Mouse (Mus musculus) MEL (cell line): ENCODE results near the gene Ippk. TPM values are rescaled to one million over a fixed set of nuclear protein-coding genes. Genes with fewer than 3 reads are reported as not detected.

Experiments used
- DNase-seq: peaks from one replicate; pipeline ENCODE4 v3.0.0; 2011; ENCODE audit warnings: low read depth, low spot score
- H3K27ac ChIP-seq: 2 replicates; pipeline ENCODE4 v1.5.1; 2012; ENCODE audit warnings: low read depth, mild to moderate bottlenecking, control low read depth, low read length, moderate library complexity; ENCODE audit not compliant: control insufficient read depth
- H3K27me3 ChIP-seq, 2 experiments: fragments of 150-350 bp in 1 of 2; sonication (generic) in 1 of 2; 2 replicates each; pipeline ENCODE4 v1.6.1; 2012; ENCODE audit warnings: low read length in 2 of 2, mild to moderate bottlenecking in 2 of 2, improper control_type of control experiment in 1 of 2, moderate library complexity in 1 of 2; ENCODE audit not compliant: insufficient read depth in 2 of 2, control insufficient read depth in 1 of 2
- H3K36me3 ChIP-seq, 2 experiments: 2 replicates each; pipeline ENCODE4 v1.6.1; 2012 to 2014; ENCODE audit warnings: low read length in 2 of 2, improper control_type of control experiment in 1 of 2, inconsistent platforms in 1 of 2, mild to moderate bottlenecking in 1 of 2; ENCODE audit not compliant: insufficient read depth in 2 of 2, control insufficient read depth in 1 of 2
- H3K4me1 ChIP-seq, 2 experiments: fragments of 150-350 bp in 1 of 2; sonication (generic) in 1 of 2; 2 replicates each; pipeline ENCODE4 v1.6.1; 2012; ENCODE audit warnings: low read length in 2 of 2, improper control_type of control experiment in 1 of 2, mild to moderate bottlenecking in 1 of 2; ENCODE audit not compliant: insufficient read depth in 2 of 2, control insufficient read depth in 1 of 2
- H3K4me3 ChIP-seq, 2 experiments: fragments of 150-350 bp in 1 of 2; sonication (generic) in 1 of 2; 2 replicates each; pipeline ENCODE4 v1.5.1; 2012; ENCODE audit warnings: low read depth in 2 of 2, low read length in 2 of 2, mild to moderate bottlenecking in 2 of 2, moderate library complexity in 2 of 2, control low read depth in 1 of 2, improper control_type of control experiment in 1 of 2; ENCODE audit not compliant: control insufficient read depth in 1 of 2, insufficient read depth in 1 of 2
- H3K79me2 ChIP-seq: 2 replicates; pipeline ENCODE4 v1.6.1; 2012; ENCODE audit warnings: mild to moderate bottlenecking, low read length, moderate library complexity; ENCODE audit not compliant: control insufficient read depth, poor library complexity, insufficient read depth
- H3K9ac ChIP-seq: 2 replicates; pipeline ENCODE4 v1.6.1; 2012; ENCODE audit warnings: low read depth, mild to moderate bottlenecking, control low read depth, low read length, moderate library complexity; ENCODE audit not compliant: control insufficient read depth, poor library complexity, severe bottlenecking
- H3K9me3 ChIP-seq: fragments of 150-350 bp; sonication (generic); replicated peaks from 2 replicates; pipeline ENCODE4 v1.6.1; 2012; ENCODE audit warnings: mild to moderate bottlenecking, low read length, improper control_type of control experiment, moderate library complexity; ENCODE audit not compliant: insufficient read depth
- CHD1 ChIP-seq: IDR thresholded peaks from 2 replicates; pipeline ENCODE4 v1.6.1; 2012; ENCODE audit warnings: low read depth, mild to moderate bottlenecking, inconsistent platforms, low read length, improper control_type of control experiment
- CTCF ChIP-seq, 3 experiments: IDR thresholded peaks in 2 of 3; conservative IDR thresholded peaks in 1 of 3; 2 replicates each; pipeline ENCODE4 v1.5.1; 2011 to 2012; ENCODE audit warnings: low read length in 3 of 3, low read depth in 2 of 3, mild to moderate bottlenecking in 2 of 3, improper control_type of control experiment in 1 of 3, inconsistent platforms in 1 of 3, mixed read lengths in 1 of 3, moderate library complexity in 1 of 3; ENCODE audit not compliant: control insufficient read depth in 1 of 3, insufficient read depth in 1 of 3, poor library complexity in 1 of 3, severe bottlenecking in 1 of 3
- E2F4 ChIP-seq: IDR thresholded peaks from 2 replicates; pipeline ENCODE4 v1.6.1; 2011; ENCODE audit warnings: low read depth, low read length, improper control_type of control experiment, borderline replicate concordance
- GATA1 ChIP-seq: IDR thresholded peaks from 2 replicates; pipeline ENCODE4 v1.6.1; 2011; ENCODE audit warnings: low read depth, low read length, improper control_type of control experiment
- HCFC1 ChIP-seq: IDR thresholded peaks from 2 replicates; pipeline ENCODE4 v1.6.1; 2012; ENCODE audit warnings: low read depth, mild to moderate bottlenecking, inconsistent platforms, low read length, improper control_type of control experiment, moderate library complexity
- KAT2A ChIP-seq: conservative IDR thresholded peaks from 2 replicates; pipeline ENCODE4 v1.6.1; 2012; ENCODE audit warnings: low read depth, low read length, improper control_type of control experiment, inconsistent platforms
- MAFK ChIP-seq: IDR thresholded peaks from 2 replicates; pipeline ENCODE4 v1.6.1; 2011; ENCODE audit warnings: low read depth, mild to moderate bottlenecking, low read length, improper control_type of control experiment, borderline replicate concordance
- MAZ ChIP-seq: IDR thresholded peaks from 2 replicates; pipeline ENCODE4 v1.6.1; 2012; ENCODE audit warnings: low read depth, mild to moderate bottlenecking, inconsistent platforms, low read length, improper control_type of control experiment
- POLR2AphosphoS5 ChIP-seq: IDR thresholded peaks from 2 replicates; pipeline ENCODE4 v1.6.1; 2012; ENCODE audit warnings: low read depth, borderline replicate concordance, mild to moderate bottlenecking, inconsistent platforms, low read length, moderate library complexity, mixed read lengths
- RAD21 ChIP-seq: IDR thresholded peaks from 2 replicates; pipeline ENCODE4 v1.6.1; 2011; ENCODE audit warnings: mild to moderate bottlenecking, low read depth, low read length, improper control_type of control experiment
- RCOR1 ChIP-seq: IDR thresholded peaks from 2 replicates; pipeline ENCODE4 v1.6.1; 2012; ENCODE audit warnings: low read depth, mild to moderate bottlenecking, inconsistent platforms, low read length, improper control_type of control experiment
- SIN3A ChIP-seq: IDR thresholded peaks from 2 replicates; pipeline ENCODE4 v1.6.1; 2012; ENCODE audit warnings: low read length, improper control_type of control experiment, inconsistent platforms
- TAL1 ChIP-seq: IDR thresholded peaks from 2 replicates; pipeline ENCODE4 v1.6.1; 2012; ENCODE audit warnings: mild to moderate bottlenecking, inconsistent platforms, low read length, moderate library complexity, mixed read lengths
- TBP ChIP-seq: IDR thresholded peaks from 2 replicates; pipeline ENCODE4 v1.8.0; 2011; ENCODE audit warnings: low read depth, low read length, improper control_type of control experiment
- UBTF ChIP-seq: IDR thresholded peaks from 2 replicates; pipeline ENCODE4 v1.6.1; 2012; ENCODE audit warnings: low read depth, mild to moderate bottlenecking, inconsistent platforms, low read length, improper control_type of control experiment, moderate library complexity, borderline replicate concordance; ENCODE audit not compliant: insufficient read depth
- USF2 ChIP-seq, 2 experiments: IDR thresholded peaks; 2 replicates each; pipeline ENCODE4 v1.6.1; 2011 to 2012; ENCODE audit warnings: improper control_type of control experiment in 2 of 2, low read length in 2 of 2, borderline replicate concordance in 1 of 2, inconsistent platforms in 1 of 2, low read depth in 1 of 2, mild to moderate bottlenecking in 1 of 2; ENCODE audit not compliant: insufficient read depth in 1 of 2
- ZC3H11A ChIP-seq: IDR thresholded peaks from 2 replicates; pipeline ENCODE4 v1.6.1; 2012; ENCODE audit warnings: low read depth, mild to moderate bottlenecking, inconsistent platforms, low read length, improper control_type of control experiment
- polyA plus RNA-seq, 2 experiments: library from polyadenylated mRNA; stranded (reverse) in 1 of 2; unstranded in 1 of 2; fragments of >175 nt in 1 of 2; fragments of >200 nt in 1 of 2; gene quantifications; 2 replicates each; pipeline versions ENCODE4 v1.2.1 to v1.2.4; 2012; ENCODE audit warnings: low replicate concordance in 2 of 2, low read depth in 1 of 2; ENCODE audit not compliant: insufficient read length in 2 of 2, insufficient read depth in 1 of 2, missing spikeins in 1 of 2
- total RNA-seq: library from RNA; depleted of rRNA; stranded (reverse); fragments of 300-350 nt; gene quantifications from 2 replicates; pipeline ENCODE4 v1.2.3, GENCODE M21; 2012

Ippk gene
- total and polyA plus RNA-seq, 3 experiments, result 14.0 to 19.6 TPM; not detected in 1

- TF ChIP-seq CHD1, result no peak
- no peak for TF ChIP-seq E2F4
- no peak for TF ChIP-seq MAFK
- TF ChIP-seq TAL1, result no peak
- TF ChIP-seq SIN3A, result no peak
- TF ChIP-seq RCOR1, result no peak
- no peak for TF ChIP-seq TBP
- no peak overlapping the region for H3K9ac ChIP-seq
- H3K9me3 ChIP-seq, result no peaks in the 10 kb centered on the region
- H3K27me3 ChIP-seq, result no peaks in the 10 kb centered on the region
- DNase-seq, result no peak
- H3K27ac ChIP-seq, result no peak overlapping the region
- H3K4me3 ChIP-seq, result no peak overlapping the region
- H3K79me2 ChIP-seq, result no peaks in the 10 kb centered on the region
- H3K36me3 ChIP-seq, result no peaks in the 10 kb centered on the region
- H3K4me1 ChIP-seq, result no peaks in the 10 kb centered on the region
Observed at GRCm38 (mm10) chr13:49477887-49478286, 56.8 kb downstream of the Ippk start.

- TF ChIP-seq CHD1 (no peak), USF2 (IDR thresholded peaks at IDR 0.05; ENCODE audit: borderline replicate concordance in 1 of 2, insufficient read depth in 1 of 2, low read depth in 1 of 2, low read length in 2 of 2) (no peak), ZC3H11A (no peak), MAZ (no peak), HCFC1 (no peak), GATA1 (no peak), RAD21 (no peak), POLR2AphosphoS5 (no peak), CTCF (IDR thresholded peaks at IDR 0.05 in 2 of 3, conservative IDR thresholded peaks at IDR 0.05 in 1 of 3; ENCODE audit: control insufficient read depth in 1 of 3, insufficient read depth in 1 of 3, low read depth in 2 of 3, low read length in 3 of 3, poor library complexity in 1 of 3, severe bottlenecking in 1 of 3) (no peak), RCOR1 (no peak), KAT2A (no peak), UBTF (no peak)
- Histone ChIP-seq H3K4me3 (no peak overlapping the region), H3K4me1 (no peaks in the 10 kb centered on the region), H3K9me3 (no peaks in the 10 kb centered on the region), H3K27me3 (no peaks in the 10 kb centered on the region), H3K36me3 (no peaks in the 10 kb centered on the region), H3K9ac (no peak overlapping the region), H3K27ac (no peak overlapping the region), H3K79me2 (no peaks in the 10 kb centered on the region)
- DNase-seq, result no peak
Observed at GRCm38 (mm10) chr13:49478851-49479374, 57.9 kb downstream of the Ippk start.
